Mouse (Mus musculus) liver, embryonic 14.5 days (tissue): ENCODE measurements around the gene Vars. TPM values are rescaled to one million over a fixed set of nuclear protein-coding genes. Genes with fewer than 3 reads are reported as not detected.
"Not testable (repeated sequence)": the region's sequence is repeated elsewhere in the genome, so short reads cannot be mapped to it uniquely, and the experiment has no call there.

Experiments
- ATAC-seq: fragments of 200-750 bp; cut with Nextera tagmentation; 2 replicates; pipeline ENCODE4 v1.8.0; 2017; ENCODE audit warnings: moderate number of reproducible peaks, mild to moderate bottlenecking, moderate library complexity; ENCODE audit not compliant: insufficient read depth
- DNase-seq, 3 experiments: peaks; one replicate each; pipeline ENCODE4 v3.0.0-alpha.2; 2012 to 2013; ENCODE audit warnings: low read depth in 3 of 3, low spot score in 3 of 3
- H3K27ac ChIP-seq: fragments of 300-500 bp; sonication (generic); 2 replicates; pipeline ENCODE4 v1.5.1; 2014; ENCODE audit warnings: moderate library complexity, mild to moderate bottlenecking, control low read depth, inconsistent platforms
- H3K27me3 ChIP-seq: fragments of 300-500 bp; sonication (generic); 2 replicates; pipeline ENCODE4 v1.6.1; 2014; ENCODE audit warnings: mild to moderate bottlenecking, low read length, moderate library complexity; ENCODE audit not compliant: control insufficient read depth, insufficient read depth
- H3K36me3 ChIP-seq: fragments of 300-500 bp; sonication (generic); replicated peaks from 2 replicates; pipeline ENCODE4 v1.6.1; 2014; ENCODE audit warnings: low read depth; ENCODE audit not compliant: control insufficient read depth, insufficient read depth
- H3K4me1 ChIP-seq, 2 experiments: fragments of 200-500 bp in 1 of 2; fragments of 300-500 bp in 1 of 2; sonication (generic) in 1 of 2; replicated peaks; 2 replicates each; pipeline ENCODE4 v1.6.1; 2012 to 2014; ENCODE audit warnings: antibody characterized with exemption in 1 of 2, inconsistent platforms in 1 of 2, low read length in 1 of 2; ENCODE audit not compliant: control insufficient read depth in 2 of 2, insufficient read depth in 2 of 2
- H3K4me2 ChIP-seq: fragments of 300-500 bp; sonication (generic); 2 replicates; pipeline ENCODE4 v1.6.1; 2014; ENCODE audit warnings: low read depth, mild to moderate bottlenecking, control low read depth, moderate library complexity
- H3K4me3 ChIP-seq, 2 experiments: fragments of 200-500 bp in 1 of 2; fragments of 300-500 bp in 1 of 2; sonication (generic) in 1 of 2; 2 replicates each; pipeline ENCODE4 v1.5.1; 2012 to 2014; ENCODE audit warnings: low read depth in 2 of 2, low read length in 2 of 2, mild to moderate bottlenecking in 2 of 2, control low read depth in 1 of 2, inconsistent platforms in 1 of 2, moderate library complexity in 1 of 2; ENCODE audit not compliant: insufficient read depth in 1 of 2
- H3K9ac ChIP-seq: fragments of 300-500 bp; sonication (generic); replicated peaks from 2 replicates; pipeline ENCODE4 v1.6.1; 2014; ENCODE audit warnings: mild to moderate bottlenecking, control low read depth, moderate library complexity
- H3K9me3 ChIP-seq: fragments of 300-500 bp; sonication (generic); 2 replicates; pipeline ENCODE4 v1.6.1; 2016; ENCODE audit warnings: low read length, mixed read lengths; ENCODE audit not compliant: control insufficient read depth
- CTCF ChIP-seq: IDR thresholded peaks from 2 replicates; pipeline ENCODE4 v1.5.1; 2016; ENCODE audit warnings: antibody characterized with exemption, low read depth, control low read depth
- EP300 ChIP-seq: IDR thresholded peaks from 2 replicates; pipeline ENCODE4 v1.6.1; 2016; ENCODE audit warnings: antibody characterized with exemption, low read depth
- WGBS: fragments of 180-500 bp; shearing (Covaris S2); extraction: QIAGEN DNeasy Blood & Tissue Kit; methylation state at CpG from one replicate; pipeline ENCODE4 v1.1.7; 2014; ENCODE audit not compliant: insufficient replicate concordance; 5-methylcytosine and 5-hydroxymethylcytosine counted together
- polyA plus RNA-seq, 2 experiments: library from polyadenylated mRNA; depleted of rRNA in 1 of 2; stranded (reverse) in 1 of 2; unstranded in 1 of 2; fragments of >200 nt; fragmentation: Nextera tagmentation in 1 of 2; extraction: Ambion mirVana in 1 of 2; gene quantifications; 2 replicates each; pipeline versions ENCODE4 v1.2.1 to v1.2.3; 2012 to 2014

Gene Vars
- polyA plus RNA-seq, 2 experiments: 61.7 to 67.6 TPM

GRCm38 (mm10) chr17:34996411-34997141 lies 4.2 kb upstream of the Vars start:
- H3K4me2 ChIP-seq: peak overlapping the region; percentile 88
- H3K27me3 ChIP-seq: no peaks in the 10 kb centered on the region
- 58% methylated on average over 12 of the region's 14 CpGs for WGBS
- H3K27ac ChIP-seq: peak overlapping the region; percentile 1; the same call in 1 of the 2 replicates
- H3K36me3 ChIP-seq: peaks cover 23% of the 10 kb centered on the region
- peaks cover 21 to 26% of the 10 kb centered on the region in 2 experiments for H3K4me1 ChIP-seq
- ATAC-seq (no peak), DNase-seq (peak in 1 of 3 experiments; percentile 48)
- peak overlapping the region; percentile 93 for H3K9ac ChIP-seq
- H3K9me3 ChIP-seq: no peaks in the 10 kb centered on the region
- TF ChIP-seq CTCF: no peak
- TF ChIP-seq EP300: no peak
- peak overlapping the region; percentile 50 to 89 for H3K4me3 ChIP-seq

DNA sequence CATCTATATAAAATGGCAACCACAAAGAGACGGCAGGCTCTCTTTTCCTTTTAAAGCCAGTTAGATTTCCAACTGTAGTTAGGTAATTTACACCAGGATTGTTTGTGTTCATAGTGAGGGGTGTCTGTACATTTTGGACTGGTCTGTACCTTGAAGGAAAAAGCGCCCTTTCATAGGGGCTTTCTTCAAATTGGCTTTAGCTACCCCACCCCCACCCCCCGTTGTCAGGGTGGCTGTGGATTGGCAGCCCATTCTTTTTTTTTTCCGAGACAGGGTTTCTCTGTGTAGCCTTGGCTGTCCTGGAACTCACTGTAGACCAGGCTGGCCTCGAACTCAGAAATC lies 3.7 kb upstream of the Vars start:
- Histone ChIP-seq H3K36me3 (peaks cover 23% of the 10 kb centered on the region), H3K27ac (peak overlapping the region; percentile 3; the same call in 1 of the 2 replicates), H3K9me3 (no peaks in the 10 kb centered on the region), H3K9ac (peak overlapping the region; percentile 93), H3K4me2 (peak overlapping the region; percentile 88), H3K27me3 (no peaks in the 10 kb centered on the region), H3K4me3 (peak overlapping the region; percentile 89 to 95), H3K4me1 (peaks cover 21 to 26% of the 10 kb centered on the region in 2 experiments)
- TF ChIP-seq EP300 (no peak), CTCF (no peak)
- WGBS: 59% methylated on average over 5 of the region's 5 CpGs
- ATAC-seq: no peak
- no peak for DNase-seq

- WGBS: 68% methylated on average over 15 of the region's 15 CpGs
- Histone ChIP-seq H3K27me3 (no peaks in the 10 kb centered on the region), H3K4me3 (peak overlapping the region; percentile 89 to 95), H3K36me3 (peaks cover 23% of the 10 kb centered on the region), H3K27ac (peak overlapping the region; percentile 93), H3K4me1 (peaks cover 30 to 40% of the 10 kb centered on the region in 2 experiments), H3K9ac (peak overlapping the region; percentile 93), H3K4me2 (peak overlapping the region; percentile 88), H3K9me3 (no peaks in the 10 kb centered on the region)
- ATAC-seq (no peak), DNase-seq (no peak)
- no peak for TF ChIP-seq EP300
- peak; percentile 22; the same call in 1 of the 2 replicates for TF ChIP-seq CTCF
These were observed 2.0 kb upstream of the Vars start for GRCm38 (mm10) chr17:34998526-34999430.

- H3K9ac ChIP-seq: peak overlapping the region; percentile 93
- H3K9me3 ChIP-seq, H3K27me3 ChIP-seq: not testable (repeated sequence)
- peak overlapping the region; percentile 88 for H3K4me2 ChIP-seq
- peak overlapping the region; percentile 89 to 95 for H3K4me3 ChIP-seq
- DNase-seq (peak in 2 of 3 experiments; percentile 51 to 69), ATAC-seq (peak; percentile 53)
- H3K27ac ChIP-seq: peak overlapping the region; percentile 93
- peaks cover 36% of the 10 kb centered on the region for H3K36me3 ChIP-seq
- WGBS: 3% methylated on average over 29 of the region's 32 CpGs
- H3K4me1 ChIP-seq: peaks cover 35 to 47% of the 10 kb centered on the region in 2 experiments
These were observed 693 bp upstream of the Vars start for GRCm38 (mm10) chr17:34999871-35000716.
